Mouse (Mus musculus): Measurements from ENCODE around the gene Prrx1. TPM values are rescaled to one million over a fixed set of nuclear protein-coding genes. Genes with fewer than 3 reads are reported as not detected.

Prrx1 gene
- total RNA-seq, 2 experiments from 2014 or later = not detected

- ATAC-seq (replicated peaks; ENCODE audit: low FRiP score, low TSS enrichment, poor library complexity, severe bottlenecking) = no peak
Measured at GRCm38 (mm10) chr1:163280097-163280841, 33.2 kb downstream of the Prrx1 start.

DNA sequence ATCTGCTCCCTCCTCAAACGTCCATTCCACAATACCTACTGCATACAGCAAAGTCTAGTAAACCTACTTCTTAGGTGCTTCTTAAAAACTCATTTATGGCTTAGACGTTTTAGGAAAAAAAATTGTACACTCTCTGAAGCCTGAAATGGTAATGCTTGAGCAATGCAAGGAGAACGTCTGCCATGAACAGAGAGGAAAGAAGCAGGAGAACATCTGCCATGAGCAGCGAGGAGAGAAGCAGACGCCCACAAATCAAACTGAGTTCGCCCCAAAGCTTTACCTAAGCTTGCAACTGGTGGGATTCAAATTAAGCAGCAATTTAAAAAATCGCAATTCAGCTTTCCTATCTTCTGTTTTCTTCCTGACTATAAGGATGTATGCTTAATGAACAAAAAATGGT, 36.4 kb downstream of the Prrx1 start:
- ATAC-seq (replicated peaks; ENCODE audit: low FRiP score, low TSS enrichment, poor library complexity, severe bottlenecking) = no peak

DNA sequence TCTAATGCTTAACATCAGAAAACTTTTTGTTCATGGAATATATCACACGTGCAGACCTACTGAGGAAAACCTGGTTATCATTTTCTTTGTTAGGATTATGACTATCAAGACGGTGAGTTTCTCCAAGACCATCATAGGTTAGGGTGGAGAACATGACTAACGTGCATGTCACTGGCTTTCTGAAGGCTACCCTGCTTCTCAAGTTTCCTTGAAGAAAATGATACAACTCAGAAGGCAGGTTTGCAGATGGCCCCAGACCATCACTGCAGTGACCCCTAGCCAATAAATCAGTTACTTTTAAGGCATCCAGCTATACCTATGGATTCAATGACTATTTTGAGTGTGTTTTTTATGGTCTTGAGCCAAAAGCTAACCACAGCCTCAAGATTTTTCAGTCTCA, 38.6 kb downstream of the Prrx1 start:
- no peak for ATAC-seq (replicated peaks; ENCODE audit: low FRiP score, low TSS enrichment, poor library complexity, severe bottlenecking)

DNA sequence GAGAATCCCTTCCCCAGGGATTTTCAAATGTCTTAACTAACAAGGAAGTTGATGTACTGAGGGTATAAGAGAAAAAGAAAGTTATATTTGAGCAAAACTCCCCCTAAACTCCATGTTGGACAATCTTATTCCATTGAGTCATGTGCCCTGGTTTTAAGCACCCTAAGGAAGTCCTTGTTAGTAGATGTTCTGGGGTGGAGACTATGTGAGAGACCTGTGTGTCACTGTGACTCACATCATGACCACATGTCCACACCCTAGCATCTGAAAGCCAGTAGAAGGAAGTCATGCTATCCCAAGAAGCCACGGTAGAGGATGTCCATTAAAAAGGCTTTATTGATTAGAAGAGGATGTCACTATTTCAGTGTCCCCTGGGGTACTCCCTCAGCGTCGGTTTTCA, 40.4 kb downstream of the Prrx1 start:
- no peak for ATAC-seq (replicated peaks; ENCODE audit: low FRiP score, low TSS enrichment, poor library complexity, severe bottlenecking)

DNA sequence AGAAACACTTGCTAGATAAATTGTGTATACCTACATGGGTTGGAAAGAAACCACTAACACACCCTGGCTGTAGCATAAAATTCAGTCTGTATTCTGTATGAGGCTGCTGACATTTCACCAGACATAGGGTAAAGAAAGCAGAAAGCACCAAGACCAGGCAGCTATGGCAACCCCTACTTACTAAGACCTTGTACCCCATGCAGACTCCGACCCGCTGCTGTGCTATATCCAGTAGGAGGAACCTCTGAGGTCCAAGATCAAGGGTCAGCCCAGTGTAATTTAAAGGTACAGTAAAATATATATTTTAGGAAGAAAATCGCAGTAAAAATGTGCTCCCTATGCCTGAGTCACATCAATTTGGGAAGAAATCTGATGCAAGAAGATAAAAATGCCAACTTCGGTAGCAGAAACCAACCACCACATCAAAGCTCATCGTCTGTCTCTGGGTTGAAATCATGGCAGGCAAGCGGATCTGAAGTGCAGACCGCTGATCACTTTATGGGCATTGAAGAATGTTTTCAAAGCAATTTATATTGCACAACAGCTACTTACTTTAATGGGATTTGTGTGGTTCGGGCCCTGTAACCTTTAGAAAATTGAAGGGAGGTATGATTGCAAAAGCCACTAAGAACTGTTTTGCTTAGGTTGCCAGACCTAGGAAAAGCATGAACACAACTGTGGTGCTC, 46.5 kb downstream of the Prrx1 start:
- no peak for ATAC-seq (replicated peaks; ENCODE audit: low FRiP score, low TSS enrichment, poor library complexity, severe bottlenecking)

DNA sequence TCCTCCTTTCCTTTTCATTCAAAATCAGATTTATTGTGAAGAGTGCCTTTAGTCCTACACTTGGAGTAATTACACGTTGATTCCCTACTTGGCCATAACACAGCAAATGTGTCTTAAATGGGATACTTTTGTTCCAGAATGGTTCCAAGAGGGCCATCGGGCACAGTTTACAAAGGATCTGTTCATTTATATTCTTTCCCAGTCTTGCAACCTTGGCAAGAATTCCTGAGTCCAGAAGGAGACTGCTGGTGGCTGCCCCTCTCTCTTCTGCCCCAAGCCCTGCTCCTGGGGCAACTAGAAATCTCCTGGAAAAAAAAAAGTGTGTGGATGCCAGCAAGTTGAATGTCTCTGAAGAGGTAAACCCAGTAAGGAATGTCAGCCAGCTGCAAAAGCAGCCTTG, 56.2 kb downstream of the Prrx1 start:
- ATAC-seq (replicated peaks; ENCODE audit: low FRiP score, low TSS enrichment, poor library complexity, severe bottlenecking) = no peak

DNA sequence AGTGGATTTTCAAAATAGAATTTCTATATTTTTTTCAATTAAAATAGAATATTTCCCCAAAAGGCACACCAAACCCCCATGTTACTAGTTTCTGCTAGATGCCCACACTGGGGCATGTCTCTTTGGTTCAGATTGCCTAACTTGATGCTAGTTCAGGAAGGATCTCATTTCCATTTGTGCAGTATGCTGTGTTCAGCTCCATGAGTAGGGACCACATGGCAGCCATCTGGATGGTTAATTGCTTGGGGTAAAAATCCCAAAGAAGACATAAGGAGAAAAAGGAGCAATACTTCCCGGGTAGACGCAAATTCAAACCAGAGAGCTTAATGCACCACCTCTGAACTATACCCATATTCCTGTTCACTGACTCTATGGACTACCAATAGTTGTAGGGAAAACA, 57.6 kb downstream of the Prrx1 start:
- ATAC-seq (replicated peaks; ENCODE audit: low FRiP score, low TSS enrichment, poor library complexity, severe bottlenecking) = no peak

- ATAC-seq (replicated peaks; ENCODE audit: low FRiP score, low TSS enrichment, poor library complexity, severe bottlenecking) = no peak
Measured at GRCm38 (mm10) chr1:163252796-163253195, 60.7 kb downstream of the Prrx1 start.

GRCm38 (mm10) chr1:163252331-163252730, 61.2 kb downstream of the Prrx1 start:
- no peak for ATAC-seq (replicated peaks; ENCODE audit: low FRiP score, low TSS enrichment, poor library complexity, severe bottlenecking)

GRCm38 (mm10) chr1:163251766-163252165, 61.7 kb downstream of the Prrx1 start:
- no peak for ATAC-seq (replicated peaks; ENCODE audit: low FRiP score, low TSS enrichment, poor library complexity, severe bottlenecking)

DNA sequence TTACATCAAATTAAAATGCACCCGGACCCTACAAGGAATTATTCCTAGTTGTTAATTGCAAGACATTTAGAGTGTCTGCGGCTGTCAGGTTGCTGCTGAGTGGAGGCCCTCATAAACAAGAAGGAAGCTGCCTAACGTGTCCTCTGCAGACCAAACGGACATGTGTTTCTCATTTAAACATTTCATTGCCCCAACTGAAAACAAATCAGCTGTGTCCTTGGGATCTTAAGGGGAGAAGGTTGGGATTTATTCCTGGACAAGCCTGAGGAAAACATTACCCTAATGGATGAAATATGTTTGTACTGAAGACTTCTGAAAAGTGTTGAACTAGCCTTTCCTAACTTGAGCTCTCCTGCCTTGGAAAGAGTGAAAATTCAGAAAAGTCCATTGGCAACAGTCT, 74.6 kb downstream of the Prrx1 start:
- ATAC-seq (replicated peaks; ENCODE audit: low FRiP score, low TSS enrichment, poor library complexity, severe bottlenecking) = no peak

- ATAC-seq (replicated peaks; ENCODE audit: low FRiP score, low TSS enrichment, poor library complexity, severe bottlenecking) = no peak
Measured at GRCm38 (mm10) chr1:163231230-163231629, 82.3 kb downstream of the Prrx1 start.

GRCm38 (mm10) chr1:163226271-163226670, 87.2 kb downstream of the Prrx1 start:
- no peak for ATAC-seq (replicated peaks; ENCODE audit: low FRiP score, low TSS enrichment, poor library complexity, severe bottlenecking)

DNA sequence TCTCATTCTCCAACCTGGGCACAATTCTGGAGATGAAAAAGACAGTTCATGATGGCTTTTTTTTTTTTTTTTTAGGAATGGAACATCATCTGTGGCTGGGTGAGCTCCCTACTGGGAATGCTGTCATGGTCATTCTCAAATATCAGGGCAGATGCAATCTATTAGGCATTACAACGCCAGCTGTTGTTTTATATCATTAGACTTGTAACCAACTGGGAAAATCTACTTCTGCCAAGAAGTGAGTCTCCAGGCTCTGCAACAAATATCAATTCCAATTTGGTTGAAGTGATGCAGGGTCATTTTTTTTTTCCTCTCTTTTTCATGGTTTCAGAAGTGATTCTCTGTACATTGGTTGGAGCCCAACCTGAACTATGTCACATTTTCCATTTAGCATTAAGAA, 91.7 kb downstream of the Prrx1 start:
- no peak for ATAC-seq (replicated peaks; ENCODE audit: low FRiP score, low TSS enrichment, poor library complexity, severe bottlenecking)

DNA sequence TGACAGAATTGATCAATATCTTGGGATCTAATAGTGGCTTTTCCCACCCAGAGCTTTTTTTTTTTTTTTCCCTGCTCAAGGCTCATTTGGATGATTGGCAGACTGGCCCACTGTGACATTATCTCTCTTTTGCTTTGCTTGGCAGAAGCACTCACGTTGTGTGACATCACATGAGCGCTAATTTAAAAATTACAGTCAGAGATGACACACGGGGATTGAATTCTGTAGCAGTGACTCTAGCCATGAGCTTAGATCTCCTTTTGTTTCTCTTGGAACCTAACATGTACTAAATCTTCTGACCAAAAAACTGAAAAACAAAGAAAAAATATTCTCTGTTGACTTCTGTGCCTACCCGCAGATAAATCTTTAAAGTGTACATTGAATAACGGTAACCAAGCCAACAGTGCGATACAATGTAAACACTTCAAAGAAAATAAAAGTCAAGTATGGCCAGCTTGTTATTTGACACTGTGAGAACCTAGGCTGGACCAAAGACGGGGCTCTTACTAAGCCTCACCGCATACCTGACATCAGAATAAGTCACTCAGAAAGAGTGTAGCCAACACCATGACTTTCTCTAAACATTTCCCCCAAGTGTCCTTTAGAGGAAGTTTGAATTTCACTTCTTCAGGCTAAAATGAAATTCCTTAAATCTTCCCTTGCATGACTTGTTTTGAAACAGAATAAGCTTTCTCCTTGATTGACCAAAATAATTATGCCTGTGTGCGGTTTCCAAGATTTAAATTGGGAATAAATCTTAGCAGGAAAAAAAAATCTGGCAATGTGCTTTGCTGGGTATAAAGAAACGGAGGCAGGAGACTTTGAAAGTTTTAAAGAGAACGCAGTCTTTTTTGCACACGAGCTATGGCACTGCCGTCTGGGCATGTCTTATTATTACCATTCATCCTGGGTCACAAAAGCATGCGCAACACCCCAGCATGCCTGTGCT, 104.3 kb downstream of the Prrx1 start:
- ATAC-seq (replicated peaks; ENCODE audit: low FRiP score, low TSS enrichment, poor library complexity, severe bottlenecking) = no peak

GRCm38 (mm10) chr1:163198767-163199166, 114.7 kb downstream of the Prrx1 start:
- no peak for ATAC-seq (replicated peaks; ENCODE audit: low FRiP score, low TSS enrichment, poor library complexity, severe bottlenecking)

DNA sequence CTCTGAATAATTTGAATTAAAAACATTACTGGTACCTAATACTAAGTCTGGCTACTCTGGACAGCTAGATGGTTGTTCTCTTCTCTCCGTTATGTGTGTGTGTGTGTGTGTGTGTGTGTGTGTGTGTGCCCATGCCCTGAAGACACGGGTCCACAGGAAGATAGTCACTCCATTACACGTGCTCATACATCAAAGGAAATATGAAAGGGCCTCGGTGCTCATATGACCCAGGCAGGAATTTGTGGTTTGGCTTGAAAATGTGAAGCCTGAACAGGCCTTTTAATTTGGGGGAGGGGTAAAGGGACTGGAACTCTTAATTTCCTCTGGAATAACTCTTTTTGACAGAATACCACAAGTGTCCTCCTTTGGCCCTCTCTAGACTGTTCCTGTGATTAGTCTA, 115.5 kb downstream of the Prrx1 start:
- ATAC-seq (replicated peaks; ENCODE audit: low FRiP score, low TSS enrichment, poor library complexity, severe bottlenecking) = no peak
